Mouse (Mus musculus) limb, embryonic 11.5 days (tissue): ENCODE data around the gene Serpine2. TPM values are rescaled to one million over a fixed set of nuclear protein-coding genes. Genes with fewer than 3 reads are reported as not detected.

Source experiments
- ATAC-seq: fragments of 200-750 bp; cut with Nextera tagmentation; 2 replicates; pipeline ENCODE4 v1.8.0; 2017; ENCODE audit warnings: low read depth; ENCODE audit not compliant: insufficient number of reproducible peaks, low FRiP score, low TSS enrichment
- DNase-seq: peaks from one replicate; pipeline ENCODE4 v3.0.0-alpha.2; 2015; ENCODE audit warnings: low spot score
- H3K27ac ChIP-seq: fragments of 300-500 bp; sonication (generic); replicated peaks from 2 replicates; pipeline ENCODE4 v1.5.1; 2014; ENCODE audit warnings: low read depth, mild to moderate bottlenecking, low read length
- H3K27me3 ChIP-seq: fragments of 300-500 bp; sonication (generic); 2 replicates; pipeline ENCODE4 v1.6.1; 2014; ENCODE audit warnings: mild to moderate bottlenecking, low read length, mixed read lengths; ENCODE audit not compliant: control insufficient read depth, insufficient read depth
- H3K36me3 ChIP-seq: fragments of 300-500 bp; sonication (generic); 2 replicates; pipeline ENCODE4 v1.6.1; 2014; ENCODE audit warnings: mild to moderate bottlenecking, low read length, moderate library complexity, mixed read lengths; ENCODE audit not compliant: control insufficient read depth, insufficient read depth
- H3K4me1 ChIP-seq: fragments of 300-500 bp; sonication (generic); 2 replicates; pipeline ENCODE4 v1.6.1; 2014; ENCODE audit warnings: low read length, mixed read lengths; ENCODE audit not compliant: control insufficient read depth, insufficient read depth
- H3K4me2 ChIP-seq: fragments of 300-500 bp; sonication (generic); 2 replicates; pipeline ENCODE4 v1.6.1; 2014; ENCODE audit warnings: low read depth, mild to moderate bottlenecking, moderate library complexity; ENCODE audit not compliant: severe bottlenecking
- H3K4me3 ChIP-seq: fragments of 300-500 bp; sonication (generic); 2 replicates; pipeline ENCODE4 v1.5.1; 2014; ENCODE audit warnings: low read depth, low read length
- H3K9ac ChIP-seq: fragments of 300-500 bp; sonication (generic); 2 replicates; pipeline ENCODE4 v1.6.1; 2014; ENCODE audit warnings: mild to moderate bottlenecking, low read length
- H3K9me3 ChIP-seq: fragments of 300-500 bp; sonication (generic); 2 replicates; pipeline ENCODE4 v1.6.1; 2016; ENCODE audit warnings: low read length; ENCODE audit not compliant: control insufficient read depth
- WGBS: fragments of 180-500 bp; shearing (Covaris S2); extraction: QIAGEN DNeasy Blood & Tissue Kit; methylation state at CpG from one replicate; pipeline ENCODE4 v1.1.7; 2014; 5-methylcytosine and 5-hydroxymethylcytosine counted together
- polyA plus RNA-seq: library from polyadenylated mRNA; unstranded; fragments of >200 nt; fragmentation: Nextera tagmentation; extraction: Ambion mirVana; gene quantifications from 2 replicates; pipeline ENCODE4 v1.2.1, GENCODE M21; 2014

Gene Serpine2
- polyA plus RNA-seq, 1 experiment from 2014 or later, result 165 TPM

DNA sequence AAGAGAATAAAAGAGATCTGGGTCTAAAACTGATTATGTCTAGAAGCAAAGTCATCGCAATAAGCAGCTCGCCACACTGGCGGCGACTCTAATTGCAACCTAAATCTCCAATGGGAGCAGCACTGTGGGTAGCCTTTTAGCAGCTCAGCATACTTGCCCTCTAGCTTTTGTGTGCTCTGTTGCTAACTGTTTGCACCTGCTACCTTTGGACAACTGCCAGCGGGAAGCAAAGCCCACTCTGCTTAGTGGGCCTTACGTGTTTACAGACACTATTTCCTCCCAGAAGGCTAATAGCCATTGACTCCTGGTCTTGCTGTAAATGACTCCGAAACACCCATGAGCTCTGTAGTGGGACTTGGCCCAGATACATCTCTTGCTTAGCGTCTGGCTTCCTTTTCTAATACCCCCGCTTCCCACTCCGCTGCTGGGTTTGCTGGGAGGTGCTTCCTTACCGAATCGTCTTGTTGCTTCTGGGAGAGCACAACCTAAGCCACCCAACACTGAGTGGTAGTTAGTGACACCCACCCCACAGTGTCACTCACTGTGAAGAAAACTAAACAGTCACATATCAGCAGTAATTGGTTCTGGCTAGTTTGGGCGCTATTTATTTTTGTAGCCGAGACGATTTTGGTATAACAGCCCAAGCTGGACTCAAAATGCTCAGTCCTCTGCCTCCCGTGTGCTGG is 28.1 kb downstream of the Serpine2 start:
- H3K27me3 ChIP-seq, result no peaks in the 10 kb centered on the region
- ATAC-seq, result peak; percentile 78; the same call in 1 of the 2 replicates
- no peak overlapping the region for H3K9ac ChIP-seq
- WGBS, result 59% methylated on average over 16 of the region's 16 CpGs
- no peaks in the 10 kb centered on the region; the same call in 1 of the 2 replicates for H3K36me3 ChIP-seq
- no peak overlapping the region for H3K4me3 ChIP-seq
- H3K4me2 ChIP-seq, result no peak overlapping the region
- H3K9me3 ChIP-seq, result no peaks in the 10 kb centered on the region
- DNase-seq, result peak; percentile 66
- H3K4me1 ChIP-seq, result no peaks in the 10 kb centered on the region
- H3K27ac ChIP-seq, result no peak overlapping the region

GRCm38 (mm10) chr1:79823951-79824633 is 36.9 kb downstream of the Serpine2 start:
- Histone ChIP-seq H3K9ac (no peak overlapping the region), H3K9me3 (no peaks in the 10 kb centered on the region), H3K27me3 (no peaks in the 10 kb centered on the region), H3K36me3 (peaks cover 3% of the 10 kb centered on the region; the same call in 1 of the 2 replicates), H3K27ac (no peak overlapping the region), H3K4me2 (no peak overlapping the region), H3K4me1 (peaks cover 21% of the 10 kb centered on the region; the same call in 1 of the 2 replicates), H3K4me3 (no peak overlapping the region)
- no peak for ATAC-seq
- 62% methylated on average over 14 of the region's 14 CpGs for WGBS
- DNase-seq, result peak; percentile 30

GRCm38 (mm10) chr1:79822806-79823525 is 38.0 kb downstream of the Serpine2 start:
- no peaks in the 10 kb centered on the region for H3K27me3 ChIP-seq
- no peak for ATAC-seq
- H3K9ac ChIP-seq, result no peak overlapping the region
- no peaks in the 10 kb centered on the region for H3K9me3 ChIP-seq
- peaks cover 3% of the 10 kb centered on the region; the same call in 1 of the 2 replicates for H3K36me3 ChIP-seq
- H3K4me3 ChIP-seq, result no peak overlapping the region
- H3K27ac ChIP-seq, result no peak overlapping the region
- H3K4me2 ChIP-seq, result no peak overlapping the region
- peaks cover 21% of the 10 kb centered on the region; the same call in 1 of the 2 replicates for H3K4me1 ChIP-seq
- no peak for DNase-seq
- WGBS, result 78% methylated on average over 13 of the region's 13 CpGs

DNA sequence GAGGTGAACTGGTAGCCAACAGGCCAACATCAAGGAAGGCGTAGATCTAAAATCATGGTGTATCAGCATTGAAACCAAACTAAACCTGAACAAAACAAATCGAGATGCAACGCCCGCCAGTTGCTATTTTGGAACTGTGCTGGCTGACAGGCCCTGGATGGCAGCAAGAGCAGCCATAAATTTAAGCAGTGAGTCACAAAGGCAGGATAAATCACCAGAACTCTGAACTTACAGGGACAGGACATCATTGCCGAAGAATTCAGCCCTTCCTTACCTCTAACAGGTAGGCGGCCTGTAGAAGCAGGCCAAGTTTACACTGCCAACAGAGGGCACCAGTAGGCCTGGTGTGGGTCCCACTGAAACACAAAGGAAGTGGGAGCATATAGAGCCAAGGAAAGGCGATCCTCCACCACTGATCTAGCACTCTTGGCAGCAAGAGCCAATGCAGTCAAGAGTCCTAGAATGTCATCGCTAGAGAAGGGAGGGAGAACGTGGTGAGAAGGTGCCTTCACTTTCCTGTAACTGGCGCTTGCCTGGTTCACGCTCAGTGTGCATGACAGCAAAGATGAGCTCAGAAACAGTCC is 41.6 kb downstream of the Serpine2 start:
- H3K27ac ChIP-seq, result no peak overlapping the region
- no peak for ATAC-seq
- H3K27me3 ChIP-seq, result no peaks in the 10 kb centered on the region
- no peak overlapping the region for H3K4me3 ChIP-seq
- H3K4me1 ChIP-seq, result peaks cover 14% of the 10 kb centered on the region; the same call in 1 of the 2 replicates
- peaks cover 3% of the 10 kb centered on the region; the same call in 1 of the 2 replicates for H3K36me3 ChIP-seq
- H3K4me2 ChIP-seq, result no peak overlapping the region
- H3K9me3 ChIP-seq, result no peaks in the 10 kb centered on the region
- WGBS, result 93% methylated on average over 11 of the region's 11 CpGs
- no peak for DNase-seq
- no peak overlapping the region for H3K9ac ChIP-seq

GRCm38 (mm10) chr1:79815446-79815845 is 45.5 kb downstream of the Serpine2 start:
- WGBS, result 90% methylated on average over 3 of the region's 3 CpGs
- DNase-seq, result no peak
- no peak overlapping the region for H3K9ac ChIP-seq
- no peak overlapping the region for H3K4me3 ChIP-seq
- H3K27me3 ChIP-seq, result no peaks in the 10 kb centered on the region
- peaks cover 2% of the 10 kb centered on the region; the same call in 1 of the 2 replicates for H3K36me3 ChIP-seq
- no peaks in the 10 kb centered on the region for H3K9me3 ChIP-seq
- no peak overlapping the region for H3K4me2 ChIP-seq
- ATAC-seq, result no peak
- no peaks in the 10 kb centered on the region for H3K4me1 ChIP-seq
- H3K27ac ChIP-seq, result no peak overlapping the region

DNA sequence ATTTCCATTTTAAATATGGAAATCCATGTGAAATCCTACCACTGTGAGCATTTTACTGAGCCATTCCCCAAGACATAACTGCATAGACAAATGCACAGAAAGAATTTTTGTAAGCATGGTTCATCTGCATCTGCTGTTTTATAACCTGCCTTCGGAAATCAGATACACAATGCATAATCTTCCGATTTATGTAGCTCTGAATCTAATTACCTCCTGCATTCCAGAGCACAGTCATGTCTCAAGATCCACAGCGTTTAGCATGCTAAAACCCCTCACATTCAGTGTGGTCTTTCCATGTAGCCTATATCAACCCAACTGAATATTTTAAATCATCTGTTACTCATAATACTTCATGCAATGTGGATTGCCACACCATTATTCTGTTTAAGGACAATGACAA is 51.5 kb downstream of the Serpine2 start:
- H3K9ac ChIP-seq, result no peak overlapping the region
- no peak overlapping the region for H3K4me2 ChIP-seq
- ATAC-seq (no peak), DNase-seq (no peak)
- H3K36me3 ChIP-seq, result peaks cover 2% of the 10 kb centered on the region; the same call in 1 of the 2 replicates
- no peak overlapping the region for H3K4me3 ChIP-seq
- WGBS, result 75% methylated on average over 3 of the region's 3 CpGs
- no peaks in the 10 kb centered on the region for H3K4me1 ChIP-seq
- H3K27me3 ChIP-seq, result no peaks in the 10 kb centered on the region
- no peaks in the 10 kb centered on the region for H3K9me3 ChIP-seq
- H3K27ac ChIP-seq, result no peak overlapping the region

GRCm38 (mm10) chr1:79806865-79807264 is 54.1 kb downstream of the Serpine2 start:
- no peak for ATAC-seq
- no peak overlapping the region for H3K9ac ChIP-seq
- no peaks in the 10 kb centered on the region for H3K4me1 ChIP-seq
- no peak overlapping the region for H3K27ac ChIP-seq
- WGBS, result 89% methylated on average over 5 of the region's 5 CpGs
- H3K27me3 ChIP-seq, result no peaks in the 10 kb centered on the region
- H3K4me2 ChIP-seq, result no peak overlapping the region
- no peaks in the 10 kb centered on the region for H3K9me3 ChIP-seq
- DNase-seq, result no peak
- no peak overlapping the region for H3K4me3 ChIP-seq
- no peaks in the 10 kb centered on the region for H3K36me3 ChIP-seq

- no peaks in the 10 kb centered on the region for H3K36me3 ChIP-seq
- WGBS, result 92% methylated on average over 7 of the region's 7 CpGs
- no peaks in the 10 kb centered on the region for H3K9me3 ChIP-seq
- DNase-seq (no peak), ATAC-seq (no peak)
- H3K27ac ChIP-seq, result no peak overlapping the region
- H3K4me1 ChIP-seq, result no peaks in the 10 kb centered on the region
- H3K4me3 ChIP-seq, result no peak overlapping the region
- H3K4me2 ChIP-seq, result no peak overlapping the region
- H3K9ac ChIP-seq, result no peak overlapping the region
- no peaks in the 10 kb centered on the region for H3K27me3 ChIP-seq
Measured at GRCm38 (mm10) chr1:79803614-79804013, 57.4 kb downstream of the Serpine2 start.
